Mouse (Mus musculus) heart, embryonic 15.5 days (tissue): ENCODE measurements around the gene Avpr1b. TPM values are rescaled to one million over a fixed set of nuclear protein-coding genes. Genes with fewer than 3 reads are reported as not detected.
"Not testable (repeated sequence)": the region's sequence is repeated elsewhere in the genome, so short reads cannot be mapped to it uniquely, and the experiment has no call there.

ENCODE experiments used
- ATAC-seq: fragments of 200-750 bp; cut with Nextera tagmentation; replicated peaks from 2 replicates; pipeline ENCODE4 v1.8.0; 2017; ENCODE audit warnings: low read depth, moderate TSS enrichment; ENCODE audit not compliant: insufficient number of reproducible peaks, insufficient read depth, low FRiP score
- H3K27ac ChIP-seq: fragments of 300-500 bp; sonication (generic); 2 replicates; pipeline ENCODE4 v1.5.1; 2015; ENCODE audit warnings: mild to moderate bottlenecking, inconsistent platforms
- H3K27me3 ChIP-seq: fragments of 300-500 bp; sonication (generic); 2 replicates; pipeline ENCODE4 v1.6.1; 2015; ENCODE audit warnings: inconsistent platforms
- H3K36me3 ChIP-seq: fragments of 300-500 bp; sonication (generic); 2 replicates; pipeline ENCODE4 v1.6.1; 2015; ENCODE audit warnings: mild to moderate bottlenecking, inconsistent platforms
- H3K4me1 ChIP-seq: fragments of 300-500 bp; sonication (generic); replicated peaks from 2 replicates; pipeline ENCODE4 v1.6.1; 2015; ENCODE audit warnings: inconsistent platforms
- H3K4me2 ChIP-seq: fragments of 300-500 bp; sonication (generic); 2 replicates; pipeline ENCODE4 v1.6.1; 2015; ENCODE audit warnings: inconsistent platforms, mild to moderate bottlenecking, moderate library complexity
- H3K4me3 ChIP-seq: fragments of 300-500 bp; sonication (generic); 2 replicates; pipeline ENCODE4 v1.5.1; 2015; ENCODE audit warnings: mild to moderate bottlenecking, inconsistent platforms
- H3K9ac ChIP-seq: fragments of 300-500 bp; sonication (generic); 2 replicates; pipeline ENCODE4 v1.6.1; 2015; ENCODE audit warnings: mild to moderate bottlenecking, inconsistent platforms
- H3K9me3 ChIP-seq: fragments of 300-500 bp; sonication (generic); replicated peaks from 2 replicates; pipeline ENCODE4 v1.6.1; 2016; ENCODE audit warnings: inconsistent platforms
- WGBS: fragments of 180-500 bp; shearing (Covaris S2); methylation state at CpG from one replicate; pipeline ENCODE4 v1.1.7; 2015; ENCODE audit warnings: mixed read lengths; 5-methylcytosine and 5-hydroxymethylcytosine counted together
- polyA plus RNA-seq: library from polyadenylated mRNA; unstranded; fragments of >200 nt; fragmentation: Nextera tagmentation; extraction: Ambion mirVana; gene quantifications from 2 replicates; pipeline ENCODE4 v1.2.1, GENCODE M21; 2015

Avpr1b gene
- polyA plus RNA-seq, 1 experiment from 2014 or later, result not detected

DNA sequence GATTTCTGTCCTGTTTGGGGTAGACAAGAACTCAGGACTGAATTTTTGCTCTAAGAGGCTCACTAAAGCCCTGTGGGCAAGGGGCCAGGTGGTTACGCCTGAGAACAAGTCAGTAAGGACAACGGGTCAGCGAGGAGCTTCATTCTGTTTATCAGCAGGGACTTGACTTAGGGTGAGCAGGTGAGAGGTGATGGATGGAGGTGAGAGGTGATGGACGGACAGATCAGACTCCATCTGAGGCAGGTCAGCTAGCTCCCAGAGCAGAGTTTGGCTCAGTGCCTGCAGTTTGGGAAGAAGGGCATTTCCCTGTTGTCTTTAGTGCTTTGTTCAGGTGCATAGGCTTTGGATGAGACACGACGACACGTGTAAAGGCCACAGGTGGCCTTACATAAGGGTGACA lies 20.3 kb downstream of the Avpr1b start:
- ATAC-seq, result no peak
- Histone ChIP-seq H3K4me3 (no peak overlapping the region), H3K9ac (no peak overlapping the region), H3K9me3 (peaks cover 4% of the 10 kb centered on the region; the same call in 1 of the 2 replicates), H3K27ac (no peak overlapping the region), H3K27me3 (no peaks in the 10 kb centered on the region), H3K36me3 (no peaks in the 10 kb centered on the region), H3K4me2 (no peak overlapping the region), H3K4me1 (peaks cover 7% of the 10 kb centered on the region; the same call in 1 of the 2 replicates)
- WGBS, result 70% methylated on average over 7 of the region's 7 CpGs

- WGBS, result 69% methylated on average over 3 of the region's 3 CpGs
- no peak overlapping the region for H3K9ac ChIP-seq
- H3K27me3 ChIP-seq, result no peaks in the 10 kb centered on the region
- H3K9me3 ChIP-seq, result peaks cover 4% of the 10 kb centered on the region; the same call in 1 of the 2 replicates
- no peak overlapping the region for H3K27ac ChIP-seq
- H3K4me3 ChIP-seq, result no peak overlapping the region
- H3K4me2 ChIP-seq, result no peak overlapping the region
- no peak for ATAC-seq
- no peaks in the 10 kb centered on the region for H3K36me3 ChIP-seq
- H3K4me1 ChIP-seq, result peaks cover 5% of the 10 kb centered on the region; the same call in 1 of the 2 replicates
Observed at GRCm38 (mm10) chr1:131623644-131624043, 24.6 kb downstream of the Avpr1b start.

- no peak overlapping the region for H3K4me2 ChIP-seq
- H3K4me1 ChIP-seq, result peaks cover 5% of the 10 kb centered on the region; the same call in 1 of the 2 replicates
- WGBS, result 30% methylated on average over 3 of the region's 3 CpGs
- no peaks in the 10 kb centered on the region for H3K27me3 ChIP-seq
- no peak overlapping the region for H3K9ac ChIP-seq
- no peak overlapping the region for H3K4me3 ChIP-seq
- H3K36me3 ChIP-seq, result no peaks in the 10 kb centered on the region
- ATAC-seq, result no peak
- peaks cover 4% of the 10 kb centered on the region; the same call in 1 of the 2 replicates for H3K9me3 ChIP-seq
- no peak overlapping the region for H3K27ac ChIP-seq
Observed at GRCm38 (mm10) chr1:131624175-131624835, 25.3 kb downstream of the Avpr1b start.

GRCm38 (mm10) chr1:131626200-131626599 lies 27.2 kb downstream of the Avpr1b start:
- Histone ChIP-seq H3K27ac (no peak overlapping the region), H3K4me2 (no peak overlapping the region), H3K4me3 (no peak overlapping the region), H3K9me3 (no peaks in the 10 kb centered on the region), H3K27me3 (no peaks in the 10 kb centered on the region), H3K9ac (no peak overlapping the region), H3K4me1 (peaks cover 5% of the 10 kb centered on the region; the same call in 1 of the 2 replicates), H3K36me3 (no peaks in the 10 kb centered on the region)
- ATAC-seq, result no peak
- WGBS, result 86% methylated on average over 6 of the region's 6 CpGs

DNA sequence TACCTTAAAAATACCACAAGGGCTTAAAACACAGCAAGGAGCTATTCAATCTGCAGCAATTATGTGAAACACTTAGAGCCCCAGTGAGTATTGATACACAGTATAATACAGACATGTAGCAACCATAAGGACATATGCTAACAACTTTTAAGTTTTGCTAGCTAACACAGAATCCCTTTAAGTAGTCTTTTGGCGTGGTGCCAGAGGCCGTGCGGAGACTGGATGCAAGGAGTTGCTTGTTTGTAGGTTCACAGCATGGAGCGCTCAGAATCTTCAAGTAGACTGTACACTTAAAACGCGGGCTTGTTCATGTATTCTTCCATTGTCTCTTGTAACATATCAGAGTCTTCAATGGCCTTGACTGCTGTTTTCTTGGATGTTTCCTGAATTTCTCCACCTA lies 33.2 kb downstream of the Avpr1b start:
- H3K27me3 ChIP-seq, H3K4me3 ChIP-seq, H3K4me2 ChIP-seq, ATAC-seq, H3K36me3 ChIP-seq, H3K4me1 ChIP-seq, H3K9ac ChIP-seq, H3K9me3 ChIP-seq, H3K27ac ChIP-seq: not testable (repeated sequence)
- WGBS, result 63% methylated on average over 6 of the region's 6 CpGs

DNA sequence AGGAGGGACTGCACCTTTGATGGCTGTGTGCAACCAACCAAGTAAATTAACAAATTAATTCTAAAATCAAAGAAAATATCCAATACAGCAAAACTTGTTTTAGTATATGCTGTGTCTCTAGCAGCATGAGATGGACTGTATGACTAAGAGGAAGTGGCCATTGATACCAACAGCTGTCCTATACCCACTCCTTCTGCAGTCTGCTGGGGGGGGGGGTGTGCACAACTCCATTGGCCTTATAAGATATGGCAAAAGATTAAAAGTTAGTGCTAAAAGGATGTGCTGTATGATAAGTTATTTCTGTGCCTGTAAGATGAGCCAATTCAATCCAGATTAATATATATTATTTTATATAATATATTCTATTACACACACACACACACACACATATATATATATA lies 35.5 kb downstream of the Avpr1b start:
- Histone ChIP-seq H3K27me3 (no peaks in the 10 kb centered on the region), H3K4me2 (no peak overlapping the region), H3K9me3 (no peaks in the 10 kb centered on the region), H3K4me3 (no peak overlapping the region), H3K9ac (no peak overlapping the region), H3K4me1 (no peaks in the 10 kb centered on the region), H3K36me3 (no peaks in the 10 kb centered on the region), H3K27ac (no peak overlapping the region)
- no peak for ATAC-seq

- no peak within 1 kb of the TSS for H3K27ac ChIP-seq
- no peak for ATAC-seq
- H3K4me3 ChIP-seq, result no peak within 1 kb of the TSS
- H3K9me3 ChIP-seq, result no peaks in the 10 kb centered on the region
- no peaks in the 10 kb centered on the region for H3K27me3 ChIP-seq
- no peak within 1 kb of the TSS for H3K4me2 ChIP-seq
- no peak within 1 kb of the TSS for H3K9ac ChIP-seq
- 47% methylated on average over 9 of the region's 9 CpGs for WGBS
- H3K36me3 ChIP-seq, result no peaks in the 10 kb centered on the region
- no peaks in the 10 kb centered on the region for H3K4me1 ChIP-seq
Observed at GRCm38 (mm10) chr1:131637791-131638540, 38.9 kb downstream of the Avpr1b start, which contains the start of gene Ctse. Gene Ctse (plus strand): TSS chr1:131638306.

GRCm38 (mm10) chr1:131638541-131639421 lies 39.7 kb downstream of the Avpr1b start:
- Histone ChIP-seq H3K36me3 (no peaks in the 10 kb centered on the region), H3K9me3 (no peaks in the 10 kb centered on the region), H3K4me3 (no peak overlapping the region), H3K27ac (no peak overlapping the region), H3K4me2 (no peak overlapping the region), H3K27me3 (no peaks in the 10 kb centered on the region), H3K9ac (no peak overlapping the region), H3K4me1 (no peaks in the 10 kb centered on the region)
- 83% methylated on average over 9 of the region's 9 CpGs for WGBS
- no peak for ATAC-seq

DNA sequence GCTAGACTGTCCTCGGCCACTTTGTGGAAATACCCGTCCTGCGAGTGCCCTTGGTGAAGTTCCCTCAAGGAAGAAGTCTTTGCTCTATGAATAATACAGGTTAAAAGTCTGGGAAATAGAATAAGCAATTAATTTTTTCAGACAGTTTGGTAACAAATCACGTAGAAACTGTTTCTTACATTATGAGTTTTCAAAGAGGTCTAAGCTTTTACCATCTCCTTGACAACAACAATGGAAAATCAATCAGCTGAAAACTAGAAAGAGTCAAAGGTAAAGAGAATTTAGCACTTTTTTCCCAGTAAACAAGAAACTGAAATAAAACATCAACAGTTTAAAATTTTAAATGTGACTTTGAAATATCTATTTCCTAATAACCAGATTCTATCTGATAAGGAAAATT lies 41.0 kb downstream of the Avpr1b start:
- 85% methylated on average over 4 of the region's 4 CpGs for WGBS
- Histone ChIP-seq H3K9ac (no peak overlapping the region), H3K27me3 (no peaks in the 10 kb centered on the region), H3K4me2 (no peak overlapping the region), H3K9me3 (no peaks in the 10 kb centered on the region), H3K36me3 (no peaks in the 10 kb centered on the region), H3K4me1 (no peaks in the 10 kb centered on the region), H3K27ac (no peak overlapping the region), H3K4me3 (no peak overlapping the region)
- no peak for ATAC-seq

- H3K27me3 ChIP-seq, result no peaks in the 10 kb centered on the region
- 93% methylated on average over 13 of the region's 13 CpGs for WGBS
- H3K27ac ChIP-seq, result no peak overlapping the region
- no peak overlapping the region for H3K4me3 ChIP-seq
- H3K4me2 ChIP-seq, result no peak overlapping the region
- ATAC-seq, result no peak
- H3K9ac ChIP-seq, result no peak overlapping the region
- no peaks in the 10 kb centered on the region for H3K36me3 ChIP-seq
- no peaks in the 10 kb centered on the region for H3K9me3 ChIP-seq
- H3K4me1 ChIP-seq, result no peaks in the 10 kb centered on the region
Observed at GRCm38 (mm10) chr1:131641565-131641964, 42.5 kb downstream of the Avpr1b start.

GRCm38 (mm10) chr1:131642251-131642650 lies 43.2 kb downstream of the Avpr1b start:
- Histone ChIP-seq H3K4me1 (no peaks in the 10 kb centered on the region), H3K27me3 (no peaks in the 10 kb centered on the region), H3K9me3 (no peaks in the 10 kb centered on the region), H3K4me2 (no peak overlapping the region), H3K36me3 (no peaks in the 10 kb centered on the region), H3K9ac (no peak overlapping the region), H3K4me3 (no peak overlapping the region), H3K27ac (no peak overlapping the region)
- ATAC-seq, result no peak
- WGBS, result 79% methylated on average over 2 of the region's 2 CpGs
